Mouse (Mus musculus): Measurements from ENCODE around the gene Gm49450. TPM values are rescaled to one million over a fixed set of nuclear protein-coding genes. Genes with fewer than 3 reads are reported as not detected.

The Gm49450 gene
- total RNA-seq, 4 experiments from 2014 or later: not detected

DNA sequence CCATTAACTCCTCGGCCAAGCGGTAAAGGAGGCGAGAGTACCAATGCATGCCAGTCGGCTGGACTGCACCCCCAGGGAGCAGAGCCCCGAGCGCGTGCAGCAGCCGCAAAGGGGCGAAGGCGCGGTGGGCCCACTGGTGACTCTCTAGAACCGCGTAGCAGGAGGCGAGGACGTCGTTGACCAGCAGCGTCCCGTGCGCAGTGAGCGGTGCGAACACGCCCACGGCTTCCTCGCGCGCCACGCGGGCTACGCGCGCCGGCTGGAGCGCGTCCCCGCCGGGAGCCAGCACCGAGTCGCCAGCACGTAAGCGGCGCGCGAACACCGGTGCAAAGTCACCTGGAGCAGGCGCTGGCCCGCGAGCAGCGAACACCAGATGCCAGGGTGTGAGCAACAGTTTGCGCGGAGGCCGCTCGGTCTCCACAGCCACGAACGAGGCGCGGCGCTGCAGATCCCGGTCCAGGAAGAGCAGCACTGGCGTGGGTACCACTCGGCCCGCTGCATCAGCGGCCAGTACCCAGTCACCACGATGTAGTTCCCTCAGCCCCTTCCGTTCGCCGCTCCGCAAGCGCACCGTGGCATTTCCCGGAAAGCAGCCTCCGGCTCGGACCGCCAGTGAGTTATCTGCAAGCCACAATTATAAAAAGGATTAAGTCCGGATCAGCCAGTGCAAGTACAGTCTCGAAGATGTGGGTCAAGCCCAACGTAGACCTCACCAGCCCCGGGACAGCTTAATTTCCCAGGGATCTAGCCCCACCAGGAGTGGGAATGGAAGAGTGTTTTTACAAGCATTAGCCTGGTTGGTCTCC lies 59.2 kb downstream of the Gm49450 start, which contains the start of gene Rhebl1:
Gene Rhebl1 (minus strand): TSS at position 601 of the 806 bp plus-strand sequence.
- DNase-seq (ENCODE audit: low spot score in 2 of 2): no peak

DNA sequence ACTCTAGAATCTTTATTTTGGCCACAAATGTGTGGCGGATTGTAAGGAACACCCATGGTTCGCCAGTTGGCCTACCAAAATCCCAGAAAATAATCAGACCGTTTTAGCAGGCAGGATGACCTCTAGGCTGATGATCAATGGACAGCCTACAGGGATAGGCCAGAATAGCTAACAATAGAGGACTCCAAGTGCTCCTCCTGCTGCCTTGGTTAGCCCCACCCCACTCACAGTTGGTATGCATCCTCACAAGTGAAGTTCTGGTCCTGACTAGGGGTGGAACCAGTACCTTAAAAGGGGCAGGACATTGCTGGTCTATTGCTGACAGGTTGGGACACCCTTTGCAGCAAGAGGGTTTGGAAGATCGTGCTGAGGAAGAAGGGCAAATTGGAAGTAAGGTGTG lies 60.3 kb downstream of the Gm49450 start:
- no peak for DNase-seq (ENCODE audit: low spot score in 2 of 2)

DNA sequence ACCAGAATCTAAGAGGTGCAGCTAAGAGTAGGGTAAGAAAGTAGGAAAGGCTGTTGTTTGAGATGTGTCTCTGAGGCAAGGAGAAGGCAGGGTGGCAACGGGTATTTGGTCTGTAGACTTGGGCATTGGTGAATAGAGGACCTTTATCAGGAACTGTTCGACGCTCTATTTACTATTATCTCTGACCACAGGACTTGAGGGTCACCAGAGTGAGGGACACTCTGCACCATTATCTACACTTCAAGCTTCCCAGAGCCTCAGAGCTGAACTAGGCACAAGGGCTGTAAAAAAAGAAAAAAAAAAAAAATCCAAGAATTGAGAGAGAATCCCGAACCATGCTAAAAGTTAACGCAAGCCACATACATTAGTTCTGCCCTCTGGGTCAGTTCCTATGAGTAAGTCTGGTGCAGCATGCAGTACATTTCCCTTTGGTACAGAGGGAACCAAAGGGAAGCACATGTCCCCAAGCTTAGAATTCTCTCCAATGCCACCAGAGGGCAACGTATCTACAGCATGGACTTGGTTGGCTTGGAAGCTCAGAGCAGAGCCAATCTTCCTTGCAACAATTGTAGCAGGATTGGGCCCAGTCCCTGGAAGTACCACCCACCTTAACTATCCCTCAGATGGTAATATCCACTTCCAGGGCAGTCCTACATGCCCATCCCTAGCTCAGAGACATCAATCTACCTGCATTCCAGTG lies 61.3 kb downstream of the Gm49450 start:
- peak in 1 of 2 experiments; percentile 46 for DNase-seq (ENCODE audit: low spot score in 2 of 2)

DNA sequence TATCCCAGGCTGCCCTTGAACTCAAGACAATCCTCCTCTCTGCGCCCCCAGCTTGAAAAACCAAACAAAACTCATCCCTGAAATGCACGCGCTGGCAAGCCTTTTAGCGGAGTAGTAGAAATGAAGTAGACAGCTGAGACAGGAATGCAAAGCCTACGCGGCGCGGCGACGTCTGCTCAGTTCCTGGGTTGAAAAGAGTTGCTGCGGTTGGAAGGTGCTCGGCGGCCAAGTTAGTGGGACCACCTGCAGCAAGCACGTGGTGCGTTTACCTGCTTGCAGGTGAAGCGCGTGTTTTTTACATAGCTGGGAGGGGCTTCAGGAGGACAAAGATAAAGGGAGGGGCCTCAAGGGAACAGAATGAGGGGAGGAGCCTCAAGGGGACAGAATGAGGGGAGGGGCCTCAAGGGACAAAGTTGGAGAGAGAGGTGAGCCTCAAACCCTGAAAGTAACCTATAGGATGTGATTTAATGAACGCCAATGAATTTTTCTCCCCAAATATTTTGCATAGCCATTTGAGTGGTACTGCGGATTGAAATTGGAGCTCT lies 62.1 kb downstream of the Gm49450 start:
- no peak for DNase-seq (ENCODE audit: low spot score in 2 of 2)

DNA sequence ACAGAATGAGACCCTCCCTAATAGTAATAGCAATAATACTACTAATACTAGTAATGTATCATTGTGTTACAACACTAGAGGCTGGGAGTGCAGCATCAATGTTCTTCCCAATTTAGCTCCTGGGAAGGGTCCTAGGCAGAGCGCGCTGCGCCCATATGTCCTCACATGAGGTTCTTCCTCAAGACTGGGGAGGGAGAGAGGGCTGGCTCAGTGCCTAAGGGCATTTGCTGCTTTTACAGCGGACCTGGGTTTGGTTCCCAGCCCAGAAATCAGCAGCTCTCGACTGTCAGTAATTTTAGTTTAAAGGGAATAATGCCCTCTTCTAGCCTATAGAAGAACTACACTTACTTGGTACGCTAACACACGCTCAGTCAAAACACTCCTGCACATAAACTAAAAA lies 65.8 kb downstream of the Gm49450 start:
- DNase-seq (ENCODE audit: low spot score in 2 of 2): no peak

DNA sequence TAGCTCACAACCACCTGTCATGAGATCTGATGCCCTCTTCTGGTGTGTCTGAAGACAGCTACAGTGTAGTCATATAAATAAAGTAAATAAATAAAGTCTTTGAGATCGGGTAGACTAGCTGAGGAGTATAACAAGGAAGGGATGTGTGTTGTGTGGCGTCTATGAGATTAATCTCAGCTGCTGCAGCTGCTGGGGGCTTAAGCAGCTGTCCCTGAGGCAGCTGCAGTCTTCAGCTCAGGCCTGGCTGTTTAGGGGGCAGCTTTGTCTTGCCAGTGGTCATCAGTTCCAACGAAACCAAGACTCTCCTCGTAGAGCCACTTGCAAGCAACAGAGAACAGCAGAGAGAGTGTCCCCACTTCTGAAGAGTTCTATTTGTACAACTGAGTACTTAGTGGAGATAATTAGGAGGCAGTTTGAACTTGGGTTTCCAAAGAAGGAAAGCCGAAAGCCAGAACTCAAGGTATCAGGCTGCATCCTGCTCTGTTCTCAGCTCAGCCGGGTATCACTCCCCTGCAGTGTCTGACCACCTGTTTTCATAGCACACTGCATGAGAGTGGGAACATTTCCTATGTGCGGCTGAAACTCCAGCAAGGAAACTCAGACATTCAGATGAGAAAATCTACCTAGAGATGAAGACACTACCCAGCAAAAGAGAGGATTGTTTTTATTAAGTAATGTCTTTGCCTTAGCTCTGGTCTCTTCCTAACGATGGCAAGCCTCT lies 66.5 kb downstream of the Gm49450 start:
- no peak for DNase-seq (ENCODE audit: low spot score in 2 of 2)

DNA sequence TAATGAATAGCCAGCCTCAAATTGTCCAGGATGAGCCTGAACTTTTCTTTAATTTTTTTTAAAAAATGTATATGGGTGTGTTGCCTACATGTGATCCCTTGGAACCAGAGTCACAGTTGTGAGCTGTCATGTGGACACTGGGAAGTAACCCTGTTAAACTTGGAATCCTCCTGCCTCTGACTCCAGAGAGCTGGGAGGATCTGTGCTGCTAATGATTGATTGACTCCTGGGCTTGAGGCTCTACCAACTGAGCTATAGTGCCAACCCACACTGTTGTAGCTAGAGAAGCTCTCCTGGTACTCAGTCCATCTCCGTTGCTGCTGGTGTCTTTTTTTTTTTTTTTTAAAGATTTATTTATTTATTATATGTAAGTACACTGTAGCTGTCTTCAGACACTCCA lies 69.2 kb downstream of the Gm49450 start:
- no peak for DNase-seq (ENCODE audit: low spot score in 2 of 2)

DNA sequence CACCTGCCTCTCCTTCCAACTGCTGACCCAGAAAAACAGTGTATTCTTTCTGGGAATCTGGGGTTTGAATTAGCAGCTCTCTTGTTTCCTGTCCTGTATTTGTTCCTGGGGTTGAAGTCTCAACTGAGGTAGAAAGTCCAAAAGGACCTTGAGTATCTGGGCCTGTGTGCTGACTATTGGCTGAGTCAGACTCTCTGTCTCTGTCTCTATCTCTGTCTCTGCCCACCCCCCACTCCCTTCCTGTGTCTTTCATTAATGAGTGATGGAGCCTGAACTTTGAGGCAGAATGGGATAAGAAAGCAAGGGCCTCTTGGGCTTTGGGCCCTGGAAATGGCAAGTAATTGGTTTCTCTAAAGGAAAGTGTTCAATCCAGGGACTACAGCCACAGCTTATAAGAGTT lies 69.7 kb downstream of the Gm49450 start:
- no peak for DNase-seq (ENCODE audit: low spot score in 2 of 2)

Other genes starting within 250 kb of the Gm49450 start
- gene Ccdc65, start 245.3 kb downstream of the Gm49450 start, total RNA-seq (2022): not detected
- under 1 TPM in 3 of 4 experiments, not detected in 1; 0.43 to 0.92 (median 0.72) TPM for gene Fkbp11, start 225.4 kb downstream of the Gm49450 start, total RNA-seq (2022)
- 1 to 10 TPM; 6.9 to 8.9 (median 8.1) TPM for gene Arf3, start 190.3 kb downstream of the Gm49450 start, total RNA-seq (2022)
- 1 to 10 TPM in 1 of 4 experiments, under 1 TPM in 3; 0.48 to 1.1 (median 0.85) TPM for gene Wnt10b, start 175.4 kb downstream of the Gm49450 start, total RNA-seq (2022)
- gene Wnt1, start 163.7 kb downstream of the Gm49450 start, total RNA-seq (2022): not detected
- under 1 TPM; 0.12 to 0.67 (median 0.43) TPM for gene Ddn, start 144.1 kb downstream of the Gm49450 start, total RNA-seq (2022)
- 10 to 100 TPM; 43.8 to 55.0 (median 46.9) TPM for gene Prkag1, start 122.0 kb downstream of the Gm49450 start, total RNA-seq (2022)
- 10 to 100 TPM; 52.6 to 67.2 (median 59.1) TPM for gene Kmt2d, start 82.3 kb downstream of the Gm49450 start, total RNA-seq (2022)
- 1 to 10 TPM; 1.4 to 2.9 (median 2.0) TPM for gene Rhebl1, start 59.0 kb downstream of the Gm49450 start, total RNA-seq (2022)
- gene Dhh, start 55.0 kb downstream of the Gm49450 start, total RNA-seq (2022): 1 to 10 TPM in 1 of 4 experiments, under 1 TPM in 3; 0.19 to 1.0 (median 0.49) TPM
- 1 to 10 TPM; 3.7 to 5.0 (median 4.2) TPM for gene Lmbr1l, start 35.3 kb downstream of the Gm49450 start, total RNA-seq (2022)
- gene Tuba1b, start 19.0 kb downstream of the Gm49450 start, total RNA-seq (2022): 10 to 100 TPM; 12.6 to 24.6 (median 20.3) TPM
- gene Tuba1a, start 152 bp upstream of the Gm49450 start, total RNA-seq (2022): 10 to 100 TPM; 12.6 to 24.0 (median 18.4) TPM
- gene Tuba1c, start 76.3 kb upstream of the Gm49450 start, total RNA-seq (2022): 1 to 10 TPM; 5.7 to 7.8 (median 6.8) TPM
- gene Prph, start 101.6 kb upstream of the Gm49450 start, total RNA-seq (2022): under 1 TPM in 3 of 4 experiments, not detected in 1; 0.31 to 0.58 (median 0.35) TPM
- not detected for gene Troap, start 121.0 kb upstream of the Gm49450 start, total RNA-seq (2022)
- gene C1ql4, start 134.3 kb upstream of the Gm49450 start, total RNA-seq (2022): not detected
- under 1 TPM in 1 of 4 experiments, not detected in 3; 0.24 TPM for gene Dnajc22, start 139.6 kb upstream of the Gm49450 start, total RNA-seq (2022)
- 1 to 10 TPM; 3.0 to 5.4 (median 4.1) TPM for gene Spats2, start 172.4 kb upstream of the Gm49450 start, total RNA-seq (2022)

Measured in gastrocnemius, adult 8-10 months (tissue).